Mouse (Mus musculus): ENCODE data around the gene Oasl2. TPM values are rescaled to one million over a fixed set of nuclear protein-coding genes. Genes with fewer than 3 reads are reported as not detected.

The Oasl2 gene
- polyA plus RNA-seq, 2 experiments, result 1.3 to 2.1 TPM

- H3K27ac ChIP-seq, result peak overlapping the region; percentile 18
- H3K27me3 ChIP-seq (ENCODE audit: control insufficient read depth, insufficient read depth, low read length), result no peaks in the 10 kb centered on the region
These were observed 46.0 kb downstream of the Oasl2 start for GRCm38 (mm10) chr5:114942766-114943130.

GRCm38 (mm10) chr5:114945072-114945471 is 48.3 kb downstream of the Oasl2 start:
- TF ChIP-seq EP300 (IDR thresholded peaks at IDR 0.05; ENCODE audit: low read depth) (no peak), CTCF (IDR thresholded peaks at IDR 0.05; ENCODE audit: low read depth) (no peak)
- ATAC-seq (ENCODE audit: insufficient read depth), result no peak

More at GRCm38 (mm10) chr5:114942766-114943130, 46.0 kb downstream of the Oasl2 start:
- H3K36me3 ChIP-seq (replicated peaks; ENCODE audit: control insufficient read depth, insufficient read depth, low read depth), result peaks cover 10% of the 10 kb centered on the region
- no peak for DNase-seq (ENCODE audit: low read depth in 3 of 3, low spot score in 3 of 3)
- peak overlapping the region; percentile 79 for H3K4me2 ChIP-seq (ENCODE audit: low read depth)
- 49% methylated on average over 4 of the region's 4 CpGs for WGBS (ENCODE audit: insufficient replicate concordance)
- ATAC-seq (ENCODE audit: insufficient read depth), result no peak
- peak overlapping the region; percentile 84 for H3K9ac ChIP-seq (replicated peaks)
- H3K4me3 ChIP-seq (ENCODE audit: insufficient read depth in 1 of 2, low read depth in 2 of 2, low read length in 2 of 2), result peak overlapping the region; percentile 84 to 96
- H3K9me3 ChIP-seq (ENCODE audit: control insufficient read depth, low read length), result no peaks in the 10 kb centered on the region
- TF ChIP-seq CTCF (IDR thresholded peaks at IDR 0.05; ENCODE audit: low read depth) (no peak), EP300 (IDR thresholded peaks at IDR 0.05; ENCODE audit: low read depth) (no peak)
- H3K4me1 ChIP-seq (replicated peaks; ENCODE audit: control insufficient read depth in 2 of 2, insufficient read depth in 2 of 2, low read length in 1 of 2), result peaks cover 4 to 5% of the 10 kb centered on the region in 2 experiments

GRCm38 (mm10) chr5:114948891-114949290 is 52.2 kb downstream of the Oasl2 start:
- no peak for DNase-seq (ENCODE audit: low read depth in 3 of 3, low spot score in 3 of 3)
- H3K4me2 ChIP-seq (ENCODE audit: low read depth), result no peak overlapping the region
- no peaks in the 10 kb centered on the region for H3K9me3 ChIP-seq (ENCODE audit: control insufficient read depth, low read length)
- no peak overlapping the region for H3K27ac ChIP-seq
- H3K36me3 ChIP-seq (replicated peaks; ENCODE audit: control insufficient read depth, insufficient read depth, low read depth), result peaks cover 12% of the 10 kb centered on the region
- WGBS (ENCODE audit: insufficient replicate concordance), result 59% methylated on average over 6 of the region's 6 CpGs
- H3K4me1 ChIP-seq (replicated peaks; ENCODE audit: control insufficient read depth in 2 of 2, insufficient read depth in 2 of 2, low read length in 1 of 2), result no peaks in the 10 kb centered on the region
- no peak overlapping the region for H3K9ac ChIP-seq (replicated peaks)
- no peaks in the 10 kb centered on the region for H3K27me3 ChIP-seq (ENCODE audit: control insufficient read depth, insufficient read depth, low read length)
- TF ChIP-seq CTCF (IDR thresholded peaks at IDR 0.05; ENCODE audit: low read depth), result no peak
- no peak for TF ChIP-seq EP300 (IDR thresholded peaks at IDR 0.05; ENCODE audit: low read depth)
- no peak overlapping the region for H3K4me3 ChIP-seq (ENCODE audit: insufficient read depth in 1 of 2, low read depth in 2 of 2, low read length in 2 of 2)
- 0 out of 2 replicates have a peak, but pooled peaks have one; percentile 21 for ATAC-seq (ENCODE audit: insufficient read depth)

More at GRCm38 (mm10) chr5:114945072-114945471, 48.3 kb downstream of the Oasl2 start:
- no peak for DNase-seq (ENCODE audit: low read depth in 3 of 3, low spot score in 3 of 3)
- no peaks in the 10 kb centered on the region for H3K27me3 ChIP-seq (ENCODE audit: control insufficient read depth, insufficient read depth, low read length)
- H3K36me3 ChIP-seq (replicated peaks; ENCODE audit: control insufficient read depth, insufficient read depth, low read depth), result peaks cover 12% of the 10 kb centered on the region
- H3K4me1 ChIP-seq (replicated peaks; ENCODE audit: control insufficient read depth in 2 of 2, insufficient read depth in 2 of 2, low read length in 1 of 2), result peaks cover 4 to 5% of the 10 kb centered on the region in 2 experiments
- no peak overlapping the region for H3K4me3 ChIP-seq (ENCODE audit: insufficient read depth in 1 of 2, low read depth in 2 of 2, low read length in 2 of 2)
- no peak overlapping the region for H3K4me2 ChIP-seq (ENCODE audit: low read depth)
- no peak overlapping the region for H3K9ac ChIP-seq (replicated peaks)
- H3K27ac ChIP-seq, result no peak overlapping the region
- WGBS (ENCODE audit: insufficient replicate concordance), result 78% methylated on average over 10 of the region's 10 CpGs
- H3K9me3 ChIP-seq (ENCODE audit: control insufficient read depth, low read length), result no peaks in the 10 kb centered on the region

DNA sequence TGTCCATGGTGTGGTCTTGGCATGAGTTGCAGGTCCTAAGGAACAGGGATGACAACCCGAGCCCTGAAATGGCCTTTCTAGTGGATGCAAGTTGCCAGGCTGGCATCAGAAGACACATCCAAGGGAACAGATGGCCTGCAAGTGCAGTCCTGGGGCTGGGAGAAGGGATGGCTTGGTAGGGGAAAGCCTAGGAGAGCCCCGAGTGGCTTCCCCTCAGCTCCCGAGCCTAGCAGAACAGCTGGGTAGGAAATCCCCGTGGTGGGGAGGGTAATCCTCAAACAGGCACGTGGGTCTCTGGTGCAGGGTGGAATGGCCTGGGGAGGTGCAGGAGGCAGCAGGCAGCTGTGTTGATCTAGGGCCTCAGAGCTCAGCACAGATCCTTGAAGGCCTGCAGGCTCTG is 52.6 kb downstream of the Oasl2 start:
- DNase-seq (ENCODE audit: low read depth in 3 of 3, low spot score in 3 of 3) (no peak), ATAC-seq (ENCODE audit: insufficient read depth) (no peak)
- Histone ChIP-seq H3K36me3 (replicated peaks; ENCODE audit: control insufficient read depth, insufficient read depth, low read depth) (peaks cover 12% of the 10 kb centered on the region), H3K27ac (no peak overlapping the region), H3K4me1 (replicated peaks; ENCODE audit: control insufficient read depth in 2 of 2, insufficient read depth in 2 of 2, low read length in 1 of 2) (no peaks in the 10 kb centered on the region), H3K9ac (replicated peaks) (no peak overlapping the region), H3K4me3 (ENCODE audit: insufficient read depth in 1 of 2, low read depth in 2 of 2, low read length in 2 of 2) (no peak overlapping the region), H3K9me3 (ENCODE audit: control insufficient read depth, low read length) (no peaks in the 10 kb centered on the region), H3K27me3 (ENCODE audit: control insufficient read depth, insufficient read depth, low read length) (no peaks in the 10 kb centered on the region), H3K4me2 (ENCODE audit: low read depth) (no peak overlapping the region)
- 54% methylated on average over 5 of the region's 5 CpGs for WGBS (ENCODE audit: insufficient replicate concordance)
- TF ChIP-seq CTCF (IDR thresholded peaks at IDR 0.05; ENCODE audit: low read depth) (no peak), EP300 (IDR thresholded peaks at IDR 0.05; ENCODE audit: low read depth) (no peak)

GRCm38 (mm10) chr5:114949812-114950211 is 53.1 kb downstream of the Oasl2 start:
- no peaks in the 10 kb centered on the region for H3K27me3 ChIP-seq (ENCODE audit: control insufficient read depth, insufficient read depth, low read length)

More at GRCm38 (mm10) chr5:114949812-114950211, 53.1 kb downstream of the Oasl2 start:
- Histone ChIP-seq H3K27ac (no peak overlapping the region), H3K4me3 (ENCODE audit: insufficient read depth in 1 of 2, low read depth in 2 of 2, low read length in 2 of 2) (no peak overlapping the region), H3K9ac (replicated peaks) (no peak overlapping the region), H3K9me3 (ENCODE audit: control insufficient read depth, low read length) (no peaks in the 10 kb centered on the region), H3K4me2 (ENCODE audit: low read depth) (no peak overlapping the region), H3K36me3 (replicated peaks; ENCODE audit: control insufficient read depth, insufficient read depth, low read depth) (peaks cover 12% of the 10 kb centered on the region), H3K4me1 (replicated peaks; ENCODE audit: control insufficient read depth in 2 of 2, insufficient read depth in 2 of 2, low read length in 1 of 2) (no peaks in the 10 kb centered on the region)
- TF ChIP-seq EP300 (IDR thresholded peaks at IDR 0.05; ENCODE audit: low read depth), result no peak
- TF ChIP-seq CTCF (IDR thresholded peaks at IDR 0.05; ENCODE audit: low read depth), result no peak
- DNase-seq (ENCODE audit: low read depth in 3 of 3, low spot score in 3 of 3), result no peak
- ATAC-seq (ENCODE audit: insufficient read depth), result no peak
- WGBS (ENCODE audit: insufficient replicate concordance), result 57% methylated on average over 9 of the region's 9 CpGs

Data from liver, embryonic 14.5 days (tissue).